Mouse (Mus musculus) lung, postnatal 0 days (tissue): ENCODE data around the gene Ankrd55. TPM values are rescaled to one million over a fixed set of nuclear protein-coding genes. Genes with fewer than 3 reads are reported as not detected.
"Not testable (repeated sequence)": the region's sequence is repeated elsewhere in the genome, so short reads cannot be mapped to it uniquely, and the experiment has no call there.

Experiments
- ATAC-seq: fragments of 200-750 bp; cut with Nextera tagmentation; 2 replicates; pipeline ENCODE4 v1.8.0; 2017; ENCODE audit warnings: moderate library complexity
- DNase-seq: peaks from one replicate; pipeline ENCODE4 v3.0.0-alpha.2; 2016; ENCODE audit warnings: low spot score
- H3K27ac ChIP-seq: fragments of 300-500 bp; sonication (generic); 2 replicates; pipeline ENCODE4 v1.5.1; 2014; ENCODE audit warnings: antibody characterized with exemption, mild to moderate bottlenecking, low read length, mixed read lengths
- H3K27me3 ChIP-seq: fragments of 300-500 bp; sonication (generic); replicated peaks from 2 replicates; pipeline ENCODE4 v1.6.1; 2014; ENCODE audit warnings: low read length, mixed read lengths; ENCODE audit not compliant: insufficient read depth
- H3K36me3 ChIP-seq: fragments of 300-500 bp; sonication (generic); 2 replicates; pipeline ENCODE4 v1.6.1; 2014; ENCODE audit warnings: low read length, mixed read lengths; ENCODE audit not compliant: insufficient read depth
- H3K4me1 ChIP-seq: fragments of 300-500 bp; sonication (generic); 2 replicates; pipeline ENCODE4 v1.6.1; 2014; ENCODE audit warnings: antibody characterized with exemption, low read depth, low read length, mixed read lengths; ENCODE audit not compliant: insufficient read depth
- H3K4me2 ChIP-seq: fragments of 300-500 bp; sonication (generic); replicated peaks from 2 replicates; pipeline ENCODE4 v1.6.1; 2014; ENCODE audit warnings: low read depth, mild to moderate bottlenecking, low read length, moderate library complexity, mixed read lengths
- H3K4me3 ChIP-seq: fragments of 300-500 bp; sonication (generic); 2 replicates; pipeline ENCODE4 v1.5.1; 2014; ENCODE audit warnings: low read depth, low read length
- H3K9ac ChIP-seq: fragments of 300-500 bp; sonication (generic); replicated peaks from 2 replicates; pipeline ENCODE4 v1.6.1; 2014; ENCODE audit warnings: low read depth, mild to moderate bottlenecking
- H3K9me3 ChIP-seq: fragments of 300-500 bp; sonication (generic); 2 replicates; pipeline ENCODE4 v1.6.1; 2016; ENCODE audit warnings: low read length, mixed read lengths
- CTCF ChIP-seq: IDR thresholded peaks from 2 replicates; pipeline ENCODE4 v1.5.1; 2016; ENCODE audit warnings: antibody characterized with exemption, mild to moderate bottlenecking
- EP300 ChIP-seq: IDR thresholded peaks from 2 replicates; pipeline ENCODE4 v1.6.1; 2016; ENCODE audit warnings: antibody characterized with exemption, mild to moderate bottlenecking, control low read depth
- WGBS: fragments of 180-500 bp; shearing (Covaris S2); extraction: QIAGEN DNeasy Blood & Tissue Kit; methylation state at CpG from one replicate; pipeline ENCODE4 v1.1.7; 2014; 5-methylcytosine and 5-hydroxymethylcytosine counted together
- polyA plus RNA-seq: library from polyadenylated mRNA; unstranded; fragments of >200 nt; fragmentation: Nextera tagmentation; extraction: Ambion mirVana; gene quantifications from 2 replicates; pipeline ENCODE4 v1.2.1, GENCODE M21; 2015

Gene Ankrd55
- polyA plus RNA-seq, 1 experiment from 2014 or later, result 0.23 TPM

DNA sequence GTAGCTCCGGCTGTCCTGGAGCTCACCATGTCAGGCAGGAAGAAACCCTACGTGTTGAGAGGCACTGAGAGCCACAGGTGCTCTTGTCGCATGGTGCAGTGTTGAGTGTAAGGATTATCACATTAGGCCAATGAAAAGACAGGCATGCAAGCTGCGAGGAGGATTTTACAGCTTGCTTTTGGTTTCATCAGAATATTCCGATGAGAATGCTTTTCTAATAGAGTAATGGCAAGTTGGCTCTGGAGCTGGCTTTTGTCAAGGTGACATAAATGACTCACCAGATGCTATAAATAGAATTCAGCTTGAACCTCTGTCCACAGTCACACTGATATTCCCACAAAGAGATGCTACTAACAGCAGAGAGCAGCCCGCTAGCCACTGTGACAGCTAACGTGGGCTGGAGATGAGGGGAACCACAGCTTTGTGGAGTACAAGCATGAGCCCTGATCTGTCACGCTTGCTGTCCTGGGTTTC is 137.0 kb downstream of the Ankrd55 start:
- no peak for TF ChIP-seq EP300
- no peak for TF ChIP-seq CTCF
- H3K4me1 ChIP-seq, result peaks cover 5% of the 10 kb centered on the region; the same call in 1 of the 2 replicates
- H3K27me3 ChIP-seq, result no peaks in the 10 kb centered on the region
- no peak overlapping the region for H3K9ac ChIP-seq
- no peak for DNase-seq
- no peaks in the 10 kb centered on the region for H3K9me3 ChIP-seq
- 58% methylated on average over 8 of the region's 8 CpGs for WGBS
- no peak for ATAC-seq
- no peak overlapping the region for H3K4me3 ChIP-seq
- H3K4me2 ChIP-seq, result no peak overlapping the region
- H3K27ac ChIP-seq, result no peak overlapping the region
- no peaks in the 10 kb centered on the region for H3K36me3 ChIP-seq

DNA sequence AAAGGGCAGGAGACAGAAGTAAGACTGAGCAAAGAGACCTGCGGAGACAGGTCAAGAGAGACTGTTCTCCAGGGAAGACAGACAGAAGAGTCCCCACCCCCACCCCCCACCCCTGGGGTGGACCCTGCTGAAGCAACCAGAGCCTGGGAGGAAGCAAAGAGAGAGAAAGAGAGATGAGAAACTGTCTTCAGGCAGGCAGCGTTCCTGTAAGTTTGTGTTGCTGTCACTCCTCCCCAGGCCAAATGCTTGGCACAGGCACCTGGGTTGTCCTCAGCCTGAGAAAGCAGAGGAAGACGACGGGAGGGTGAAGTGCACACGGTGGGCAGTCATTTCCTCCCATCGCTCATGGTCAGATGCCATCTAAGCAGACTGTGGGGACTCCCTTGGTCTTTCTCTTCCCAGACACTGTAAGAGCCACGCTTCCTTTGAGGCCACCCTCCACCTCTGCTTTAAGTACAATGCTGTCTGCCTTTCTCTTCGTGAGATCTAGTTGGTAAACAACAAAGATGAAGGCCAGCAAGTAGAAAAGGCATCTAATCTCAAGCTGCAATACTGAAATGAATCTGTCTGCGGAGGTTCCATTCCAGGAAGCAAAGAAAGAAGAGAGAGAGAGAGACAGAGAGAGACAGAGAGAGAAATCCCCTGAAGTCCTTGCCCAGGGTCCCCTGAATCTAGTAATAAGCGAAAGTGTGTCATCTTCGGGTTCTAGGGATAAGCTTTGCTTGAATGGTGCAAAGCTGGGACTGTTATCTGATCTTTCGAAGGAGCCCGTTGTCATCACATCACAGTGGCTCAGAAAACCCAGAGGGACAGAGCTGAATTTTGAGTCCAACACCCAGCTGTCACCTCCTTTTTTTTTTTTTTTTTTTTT is 138.2 kb downstream of the Ankrd55 start:
- Histone ChIP-seq H3K36me3 (no peaks in the 10 kb centered on the region), H3K27ac (no peak overlapping the region), H3K9me3 (no peaks in the 10 kb centered on the region), H3K27me3 (no peaks in the 10 kb centered on the region), H3K4me2 (no peak overlapping the region), H3K4me1 (peaks cover 5% of the 10 kb centered on the region; the same call in 1 of the 2 replicates), H3K9ac (no peak overlapping the region), H3K4me3 (no peak overlapping the region)
- no peak for ATAC-seq
- TF ChIP-seq EP300 (no peak), CTCF (no peak)
- 46% methylated on average over 13 of the region's 13 CpGs for WGBS
- no peak for DNase-seq

DNA sequence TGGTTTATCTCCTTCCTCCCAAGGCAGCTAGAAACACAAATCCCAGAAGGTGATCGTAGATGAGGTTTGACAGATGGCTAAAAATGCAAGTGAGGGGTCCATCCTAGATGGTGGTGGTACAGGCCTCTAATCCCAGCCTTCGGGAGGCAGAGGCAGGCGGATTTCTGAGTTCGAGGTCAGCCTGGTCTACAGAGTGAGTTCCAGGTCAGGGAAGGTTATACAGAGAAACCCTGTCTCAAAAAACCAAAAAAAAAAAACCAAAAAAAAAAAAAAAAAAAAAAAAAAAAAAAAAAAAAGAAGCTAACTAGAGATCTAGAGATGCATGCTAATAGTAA is 138.9 kb downstream of the Ankrd55 start:
- DNase-seq, H3K27me3 ChIP-seq, H3K27ac ChIP-seq, H3K4me1 ChIP-seq, H3K9me3 ChIP-seq, ATAC-seq, H3K9ac ChIP-seq, H3K4me2 ChIP-seq, H3K4me3 ChIP-seq, H3K36me3 ChIP-seq: not testable (repeated sequence)
- 93% methylated on average over 4 of the region's 4 CpGs for WGBS

DNA sequence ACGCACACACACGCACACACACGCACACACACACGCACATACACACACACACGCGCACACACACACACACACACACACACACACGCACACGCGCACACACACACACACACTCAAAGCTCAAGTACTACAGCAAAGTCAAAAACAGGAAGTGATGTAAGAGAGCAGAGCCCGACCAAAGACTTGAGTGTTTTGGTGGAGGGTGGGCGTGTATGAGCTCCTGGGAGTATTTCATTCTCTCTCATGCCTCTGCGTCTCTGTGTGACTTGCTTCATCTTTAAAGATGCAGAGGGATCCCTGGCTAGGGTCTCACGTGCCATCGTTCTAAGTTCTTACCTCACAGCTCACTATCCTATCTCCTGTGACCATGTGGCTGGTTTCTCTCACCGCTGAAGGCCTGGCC is 139.3 kb downstream of the Ankrd55 start:
- 75% methylated on average over 15 of the region's 15 CpGs for WGBS
- H3K27ac ChIP-seq, result no peak overlapping the region
- H3K4me1 ChIP-seq, result peaks cover 5% of the 10 kb centered on the region; the same call in 1 of the 2 replicates
- ATAC-seq (no peak; the same call in 1 of the 2 replicates), DNase-seq (peak; percentile 45)
- H3K36me3 ChIP-seq, result no peaks in the 10 kb centered on the region
- no peaks in the 10 kb centered on the region for H3K27me3 ChIP-seq
- no peak overlapping the region for H3K4me2 ChIP-seq
- no peak for TF ChIP-seq CTCF
- no peak for TF ChIP-seq EP300
- no peak overlapping the region for H3K9ac ChIP-seq
- H3K4me3 ChIP-seq, result no peak overlapping the region
- H3K9me3 ChIP-seq, result no peaks in the 10 kb centered on the region

DNA sequence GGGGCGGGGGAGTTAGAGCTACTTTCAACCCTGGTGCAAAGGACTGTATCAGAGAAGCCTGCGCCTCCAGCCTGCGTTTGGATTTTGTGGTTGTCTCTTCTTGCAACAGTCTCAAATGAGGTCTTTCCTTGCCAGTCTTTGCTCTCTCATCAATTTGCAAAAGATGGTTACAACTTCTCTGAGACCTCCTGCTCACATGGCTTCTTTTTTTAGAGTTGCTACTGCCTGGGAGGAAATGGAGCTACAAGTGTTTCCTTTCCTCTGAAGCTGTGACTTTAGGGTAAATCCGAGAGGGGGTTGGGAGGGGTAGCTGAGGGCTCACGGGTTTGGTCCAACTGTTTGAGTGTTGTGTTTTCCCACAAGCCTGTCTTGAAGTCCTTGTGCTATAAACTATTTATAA is 145.0 kb downstream of the Ankrd55 start:
- no peak for TF ChIP-seq CTCF

More for the DNA sequence above, 145.0 kb downstream of the Ankrd55 start:
- no peaks in the 10 kb centered on the region for H3K36me3 ChIP-seq
- 47% methylated on average over 5 of the region's 5 CpGs for WGBS
- H3K4me1 ChIP-seq, result no peaks in the 10 kb centered on the region; the same call in 1 of the 2 replicates
- no peaks in the 10 kb centered on the region for H3K9me3 ChIP-seq
- no peak for ATAC-seq
- no peak overlapping the region for H3K9ac ChIP-seq
- H3K4me3 ChIP-seq, result no peak overlapping the region
- no peak overlapping the region for H3K4me2 ChIP-seq
- H3K27me3 ChIP-seq, result no peaks in the 10 kb centered on the region
- H3K27ac ChIP-seq, result no peak overlapping the region
- peak; percentile 31 for DNase-seq

Other genes starting within 250 kb of the Ankrd55 start
- 30.4 and 33.7 TPM in 2 replicates for gene Il6st, start 175.6 kb downstream of the Ankrd55 start, polyA plus RNA-seq